34 mouse cellular contexts compared by ENCODE assay signal in genomic region chr7:74279356-74279755, GRCm38 (mm10).
"Had no signal": no experiment of that assay in that cellular context is flagged by ENCODE, and none has a peak within 500 bp of the region (broad histone marks: within the 10 kb centered on the region; RNA-seq: fewer than 3 reads in every experiment).

No protein-coding gene starts in this region.

- H3K4me1 ChIP-seq: heart, embryonic 10.5 days; heart, embryonic 12.5 days; heart, embryonic 13.5 days; heart, embryonic 15.5 days; hindbrain, embryonic 10.5 days; hindbrain, embryonic 12.5 days; hindbrain, embryonic 15.5 days; intestine, embryonic 15.5 days; kidney, embryonic 15.5 days had no signal

- H3K9me3 ChIP-seq: heart, embryonic 10.5 days; heart, embryonic 12.5 days; heart, embryonic 13.5 days; heart, embryonic 15.5 days; hindbrain, embryonic 10.5 days; hindbrain, embryonic 12.5 days; hindbrain, embryonic 13.5 days; hindbrain, embryonic 15.5 days; intestine, embryonic 15.5 days; kidney, embryonic 15.5 days had no signal

- H3K4me3 ChIP-seq: heart, embryonic 10.5 days; heart, embryonic 12.5 days; heart, embryonic 13.5 days; heart, embryonic 15.5 days; hindbrain, embryonic 10.5 days; hindbrain, embryonic 12.5 days; hindbrain, embryonic 13.5 days; hindbrain, embryonic 15.5 days; intestine, embryonic 15.5 days; kidney, embryonic 15.5 days; layer of hippocampus, adult 2 months; left cerebral cortex, adult 2 months had no signal

- DNase-seq: heart, postnatal 10 days; heart, postnatal 14 days; heart, postnatal 36 days; heart, postnatal 4 days; kidney, adult 18-20 months; kidney, adult 8-10 months; kidney, adult 9 months; kidney, postnatal 10 days; kidney, postnatal 14 days; kidney, postnatal 25 days; kidney, postnatal 36 days; kidney, postnatal 4 days; layer of hippocampus, adult 9-11 months; layer of hippocampus, postnatal 36 days had no signal

- H3K27me3 ChIP-seq: heart, embryonic 12.5 days; heart, embryonic 13.5 days; heart, embryonic 15.5 days; hindbrain, embryonic 12.5 days; hindbrain, embryonic 13.5 days; hindbrain, embryonic 15.5 days; intestine, embryonic 15.5 days; kidney, embryonic 15.5 days had no signal

- H3K9ac ChIP-seq: heart, embryonic 12.5 days; heart, embryonic 13.5 days; heart, embryonic 15.5 days; hindbrain, embryonic 12.5 days; hindbrain, embryonic 13.5 days; hindbrain, embryonic 14.5 days; hindbrain, embryonic 15.5 days; intestine, embryonic 15.5 days; kidney, embryonic 15.5 days had no signal

- H3K36me3 ChIP-seq: heart, embryonic 15.5 days; hindbrain, embryonic 10.5 days; hindbrain, embryonic 12.5 days; hindbrain, embryonic 13.5 days; hindbrain, embryonic 15.5 days; intestine, embryonic 15.5 days; kidney, embryonic 15.5 days had no signal

- H3K27ac ChIP-seq: heart, embryonic 10.5 days; heart, embryonic 13.5 days; heart, embryonic 15.5 days; hindbrain, embryonic 10.5 days; hindbrain, embryonic 12.5 days; hindbrain, embryonic 13.5 days; hindbrain, embryonic 14.5 days; hindbrain, embryonic 15.5 days; hindbrain, postnatal 0 days; intestine, embryonic 15.5 days; kidney, embryonic 15.5 days; kidney, postnatal 0 days; layer of hippocampus, adult 2 months; left cerebral cortex, adult 2 months had no signal

- ATAC-seq: hindbrain, embryonic 16.5 days; hindbrain, postnatal 0 days; inflammation-experienced regulatory T-cells, adult 6 months; intestine, embryonic 15.5 days; intestine, embryonic 16.5 days; intestine, postnatal 0 days had no signal

- H3K4me2 ChIP-seq: heart, embryonic 11.5 days; heart, embryonic 12.5 days; heart, embryonic 13.5 days; heart, embryonic 15.5 days; hindbrain, embryonic 12.5 days; hindbrain, embryonic 13.5 days; hindbrain, embryonic 14.5 days; hindbrain, embryonic 15.5 days; intestine, embryonic 15.5 days; kidney, embryonic 15.5 days had no signal
